Mouse (Mus musculus) T-cell, adult 2 months (primary cell): ENCODE measurements around the gene Osbpl6.
A peak's percentile ranks its signal among the peaks of the same experiment; 100 is the strongest.

Experiments
- DNase-seq: peaks from one replicate; pipeline ENCODE4 v3.0.0; 2022; ENCODE audit warnings: low spot score

The Osbpl6 gene

DNA sequence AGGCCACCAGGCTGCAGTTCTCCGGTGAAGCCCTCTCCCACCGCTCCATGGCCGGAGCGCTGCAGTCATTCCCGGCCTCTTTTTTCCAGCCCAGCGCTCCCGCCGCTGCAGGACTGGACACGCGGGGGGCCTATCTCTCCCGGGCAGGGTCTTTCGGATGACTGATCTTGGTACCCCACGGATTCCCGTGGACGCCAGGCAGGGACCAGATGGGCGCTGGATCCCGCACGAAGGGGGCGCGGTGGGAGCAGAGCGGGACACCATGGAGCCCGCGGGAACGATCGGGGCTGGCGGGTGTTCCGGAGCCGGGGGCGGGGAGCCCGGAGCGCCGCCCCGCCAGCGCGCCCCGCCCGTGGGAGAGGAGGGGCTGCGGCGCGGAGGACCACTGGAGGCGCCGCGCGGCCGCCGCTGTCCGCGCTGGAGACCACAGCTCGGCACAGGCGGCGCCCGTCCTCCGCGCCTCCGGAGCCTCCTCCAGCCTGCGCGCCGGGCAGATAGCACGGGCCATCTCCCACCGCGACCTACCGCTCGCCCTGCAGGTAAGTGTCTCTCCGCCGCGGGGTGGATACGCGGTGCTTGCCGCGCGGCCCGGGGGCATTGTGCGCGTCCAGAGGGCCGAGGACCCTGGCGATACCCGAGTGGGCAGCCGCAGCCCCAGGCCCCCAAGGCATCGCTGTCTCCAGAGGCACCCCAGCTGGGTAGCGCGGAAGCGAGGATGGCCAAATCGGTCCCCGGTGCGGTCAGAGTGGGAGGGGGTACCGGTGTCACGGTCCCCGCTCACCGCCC is at the start of gene Osbpl6:
TSS of gene Osbpl6 (plus strand) at position 358 of the 786 bp plus-strand sequence.
- DNase-seq = peak; percentile 15

- DNase-seq = no peak
Observed at GRCm38 (mm10) chr2:76360226-76360625, 46.1 kb upstream of the Osbpl6 start, which contains the start of gene Cyct. Gene Cyct, minus strand, starts transcription at chr2:76360450.

- DNase-seq = no peak
Observed at GRCm38 (mm10) chr2:76362111-76362510, 44.2 kb upstream of the Osbpl6 start.

- DNase-seq = no peak
Observed at GRCm38 (mm10) chr2:76365811-76366210, 40.5 kb upstream of the Osbpl6 start.

- DNase-seq = peak; percentile 72
Observed at GRCm38 (mm10) chr2:76367188-76367922, 39.0 kb upstream of the Osbpl6 start.

GRCm38 (mm10) chr2:76368861-76369660 is 37.2 kb upstream of the Osbpl6 start:
- DNase-seq = no peak

GRCm38 (mm10) chr2:76369821-76370655 is 36.3 kb upstream of the Osbpl6 start, which contains the start of gene Rbm45:
Gene Rbm45, plus strand, starts transcription at chr2:76369984.
- DNase-seq = peak; percentile 86

GRCm38 (mm10) chr2:76370656-76370922 is 35.7 kb upstream of the Osbpl6 start:
- DNase-seq = no peak

GRCm38 (mm10) chr2:76372244-76372643 is 34.1 kb upstream of the Osbpl6 start:
- no peak for DNase-seq

GRCm38 (mm10) chr2:76374544-76375206 is 31.6 kb upstream of the Osbpl6 start:
- no peak for DNase-seq

GRCm38 (mm10) chr2:76378646-76379045 is 27.7 kb upstream of the Osbpl6 start:
- DNase-seq = no peak

- no peak for DNase-seq
Observed at GRCm38 (mm10) chr2:76386531-76386930, 19.8 kb upstream of the Osbpl6 start.

DNA sequence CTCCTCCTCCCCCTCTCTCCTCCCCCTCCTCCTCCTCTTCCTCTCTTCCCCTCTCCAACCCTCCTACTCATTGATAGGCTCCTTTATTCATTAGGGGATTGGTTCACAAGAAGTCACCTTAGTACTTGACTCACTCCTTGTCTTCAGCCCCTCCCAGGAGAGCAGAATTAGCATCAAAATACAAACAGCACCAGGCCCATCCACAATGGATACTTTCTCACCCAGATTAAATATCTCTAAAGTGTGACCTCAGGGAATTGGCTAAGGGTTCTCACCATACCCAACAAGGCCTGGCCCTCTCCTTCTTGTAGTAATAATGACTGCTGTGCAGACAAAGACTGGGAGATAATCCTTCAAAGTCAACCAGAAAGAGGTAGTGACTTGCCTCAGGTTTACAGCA is 6.1 kb upstream of the Osbpl6 start:
- DNase-seq = no peak

DNA sequence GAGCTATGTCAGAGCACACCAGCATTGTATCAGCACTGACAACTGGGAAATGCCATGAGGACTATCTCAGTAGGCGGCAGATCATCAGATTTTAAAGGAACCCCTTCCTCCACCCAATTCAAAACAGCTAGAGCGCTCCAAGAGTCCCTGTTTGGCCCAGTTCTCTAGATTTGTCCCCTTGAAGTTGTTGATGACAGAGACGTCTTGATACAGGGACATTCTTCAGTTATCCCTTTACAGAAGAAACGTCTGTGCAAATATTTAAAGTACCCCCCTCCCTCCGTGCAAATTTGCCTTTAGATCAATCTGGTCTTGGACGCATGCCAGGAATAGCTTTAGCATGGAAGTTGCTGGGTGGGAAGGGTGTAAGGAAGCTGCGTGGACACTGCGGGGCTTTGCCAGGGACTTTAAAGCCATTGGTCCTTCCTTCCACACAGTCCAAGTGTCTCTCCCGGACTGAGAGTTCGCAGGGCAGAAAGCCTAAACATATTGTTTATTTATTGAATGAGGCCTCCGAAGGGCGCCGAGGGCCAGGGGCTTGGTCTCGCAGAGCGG is 635 bp upstream of the Osbpl6 start:
- DNase-seq = no peak

DNA sequence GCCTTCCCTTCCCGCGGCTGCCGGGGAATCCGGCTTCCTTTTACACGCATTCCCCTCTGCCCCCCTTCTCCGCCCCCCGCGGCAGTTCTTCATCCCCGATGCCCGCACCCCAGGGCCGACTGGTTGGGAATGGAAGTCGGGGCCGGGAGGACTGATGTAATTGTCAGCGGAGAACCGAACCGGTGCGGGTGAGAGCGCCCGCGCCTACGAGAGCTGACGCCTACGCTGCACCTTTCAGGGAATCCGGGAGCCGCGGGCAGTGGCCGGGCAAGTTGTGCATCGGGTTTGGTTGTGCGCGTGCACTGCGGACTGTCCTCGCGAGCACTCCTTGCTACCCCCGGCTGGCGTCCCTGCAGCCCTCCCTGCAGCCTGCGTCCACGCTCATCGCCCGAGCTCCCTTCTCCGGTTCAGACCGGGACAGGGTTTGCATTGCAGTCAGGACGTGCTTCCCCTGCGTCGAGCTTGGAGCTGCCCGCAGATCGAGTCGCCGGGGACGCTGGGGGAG is 681 bp downstream of the Osbpl6 start:
- DNase-seq = peak; percentile 14

GRCm38 (mm10) chr2:76409526-76409925 is 3.2 kb downstream of the Osbpl6 start:
- no peak for DNase-seq

GRCm38 (mm10) chr2:76409986-76410385 is 3.7 kb downstream of the Osbpl6 start:
- DNase-seq = no peak

DNA sequence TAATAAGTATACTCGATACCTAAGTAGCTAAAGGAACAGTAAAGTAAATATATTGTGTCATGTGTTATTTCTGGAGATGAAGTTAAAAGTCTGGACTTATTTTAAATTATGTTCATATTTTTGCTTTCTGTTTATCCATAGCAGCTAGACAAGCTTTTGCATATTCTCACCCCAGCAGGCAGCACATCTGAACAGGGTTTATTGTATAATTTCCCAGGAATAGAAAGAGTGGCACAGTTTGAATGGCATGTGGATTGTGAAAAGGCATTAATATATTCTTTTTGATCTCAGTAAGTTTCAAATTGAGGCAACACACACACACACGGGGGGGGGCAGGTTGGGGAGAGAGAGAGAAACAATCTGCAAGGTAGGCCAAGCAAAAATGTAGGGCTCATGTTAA is 6.6 kb downstream of the Osbpl6 start:
- DNase-seq = no peak

- DNase-seq = no peak
Observed at GRCm38 (mm10) chr2:76417446-76418141, 11.3 kb downstream of the Osbpl6 start.

- no peak for DNase-seq
Observed at GRCm38 (mm10) chr2:76418142-76418518, 11.8 kb downstream of the Osbpl6 start.
